Mouse (Mus musculus) heart, adult 2 months (tissue): ENCODE results near the gene Plpp4. TPM values are rescaled to one million over a fixed set of nuclear protein-coding genes. Genes with fewer than 3 reads are reported as not detected.

Experiments used
- DNase-seq, 2 experiments: peaks; one replicate each; pipeline ENCODE4 v3.0.0; 2021
- H3K27ac ChIP-seq: fragments of 200-600 bp; 2 replicates; pipeline ENCODE4 v1.8.1; 2022
- H3K27me3 ChIP-seq: fragments of 200-500 bp; 2 replicates; pipeline ENCODE4 v1.6.1; 2012; ENCODE audit warnings: mild to moderate bottlenecking, low read length, inconsistent platforms, mixed read lengths; ENCODE audit not compliant: control insufficient read depth, insufficient read depth
- H3K36me3 ChIP-seq: fragments of 200-500 bp; 2 replicates; pipeline ENCODE4 v1.6.1; 2012; ENCODE audit warnings: low read length, inconsistent platforms; ENCODE audit not compliant: control insufficient read depth, insufficient read depth
- H3K4me1 ChIP-seq: fragments of 200-500 bp; 2 replicates; pipeline ENCODE4 v1.6.1; 2011; ENCODE audit warnings: low read length; ENCODE audit not compliant: control insufficient read depth, insufficient read depth
- H3K4me3 ChIP-seq: fragments of 200-600 bp; 2 replicates; pipeline ENCODE4 v1.8.1; 2022
- H3K79me2 ChIP-seq: fragments of 200-500 bp; replicated peaks from 2 replicates; pipeline ENCODE4 v1.6.1; 2012; ENCODE audit warnings: mild to moderate bottlenecking, inconsistent platforms, low read length, moderate library complexity, mixed read lengths; ENCODE audit not compliant: control insufficient read depth, insufficient read depth
- H3K9ac ChIP-seq: fragments of 200-500 bp; 2 replicates; pipeline ENCODE4 v1.6.1; 2012; ENCODE audit warnings: low read depth, mild to moderate bottlenecking, control low read depth, inconsistent platforms, low read length, mixed read lengths
- CTCF ChIP-seq: fragments of 200-600 bp; IDR thresholded peaks from 2 replicates; pipeline ENCODE4 v1.8.1; 2022; ENCODE audit warnings: antibody characterized with exemption, mild to moderate bottlenecking, moderate library complexity
- EP300 ChIP-seq: fragments of 200-500 bp; IDR thresholded peaks from 2 replicates; pipeline ENCODE4 v1.6.1; 2011; ENCODE audit warnings: low read depth, low read length, control low read depth; ENCODE audit not compliant: insufficient read depth
- POLR2A ChIP-seq: fragments of 200-500 bp; IDR thresholded peaks from 2 replicates; pipeline ENCODE4 v1.6.1; 2011; ENCODE audit warnings: mild to moderate bottlenecking, low read depth, low read length, control low read depth; ENCODE audit not compliant: insufficient read depth
- WGBS: fragments of 180-500 bp; shearing (Covaris S2); methylation state at CpG from one replicate; pipeline ENCODE4 v1.1.7; 2018; 5-methylcytosine and 5-hydroxymethylcytosine counted together
- intact Hi-C: fragments of 180-260 bp; cut with DNase I; formaldehyde crosslinking; loops from one replicate; pipeline ENCODE4 v1.15.1; 2025
- polyA plus RNA-seq: library from polyadenylated mRNA; depleted of rRNA; stranded (reverse); fragments of >200 nt; gene quantifications from 2 replicates; pipeline ENCODE4 v1.2.3, GENCODE M21; 2012
- total RNA-seq, 2 experiments: library from RNA; stranded (reverse); gene quantifications; 2 replicates each; pipeline ENCODE4 v1.2.3; 2021

Plpp4 gene
- total and polyA plus RNA-seq, 3 experiments = not detected

- no peak for DNase-seq
- Histone ChIP-seq H3K36me3 (no peaks in the 10 kb centered on the region), H3K79me2 (no peaks in the 10 kb centered on the region), H3K4me1 (no peaks in the 10 kb centered on the region), H3K27me3 (no peaks in the 10 kb centered on the region), H3K4me3 (no peak overlapping the region), H3K27ac (no peak overlapping the region), H3K9ac (no peak overlapping the region)
- 73% methylated on average over 2 of the region's 2 CpGs for WGBS
- TF ChIP-seq CTCF (no peak), POLR2A (no peak), EP300 (no peak)
- intact Hi-C loops = no loop called here
Measured at GRCm38 (mm10) chr7:129355561-129355960, 98.7 kb downstream of the Plpp4 start.

- TF ChIP-seq CTCF (no peak), EP300 (no peak), POLR2A (no peak)
- no peaks in the 10 kb centered on the region for H3K27me3 ChIP-seq
Measured at GRCm38 (mm10) chr7:129375306-129375705, 118.5 kb downstream of the Plpp4 start.

GRCm38 (mm10) chr7:129385149-129385548, 128.3 kb downstream of the Plpp4 start:
- DNase-seq = no peak
- WGBS = 37% methylated on average over 3 of the region's 3 CpGs
- Histone ChIP-seq H3K27me3 (no peaks in the 10 kb centered on the region), H3K9ac (no peak overlapping the region), H3K4me1 (no peaks in the 10 kb centered on the region), H3K79me2 (no peaks in the 10 kb centered on the region), H3K4me3 (no peak overlapping the region), H3K36me3 (no peaks in the 10 kb centered on the region), H3K27ac (no peak overlapping the region)
- intact Hi-C loops = no loop called here
- TF ChIP-seq POLR2A (no peak), EP300 (no peak), CTCF (no peak)

More at GRCm38 (mm10) chr7:129375306-129375705, 118.5 kb downstream of the Plpp4 start:
- 85% methylated on average over 1 of the region's 1 CpGs for WGBS
- Histone ChIP-seq H3K4me1 (no peaks in the 10 kb centered on the region), H3K9ac (no peak overlapping the region), H3K79me2 (no peaks in the 10 kb centered on the region), H3K4me3 (no peak overlapping the region), H3K36me3 (no peaks in the 10 kb centered on the region), H3K27ac (no peak overlapping the region)
- DNase-seq = no peak
- intact Hi-C loops = no loop called here

- Histone ChIP-seq H3K4me3 (no peak overlapping the region), H3K27me3 (no peaks in the 10 kb centered on the region), H3K79me2 (no peaks in the 10 kb centered on the region), H3K27ac (no peak overlapping the region), H3K36me3 (no peaks in the 10 kb centered on the region), H3K9ac (no peak overlapping the region), H3K4me1 (no peaks in the 10 kb centered on the region)
- intact Hi-C loops = no loop called here
- no peak for DNase-seq
- TF ChIP-seq POLR2A = no peak
- TF ChIP-seq EP300 = no peak
- no peak for TF ChIP-seq CTCF
- WGBS = 67% methylated on average over 11 of the region's 11 CpGs
Measured at GRCm38 (mm10) chr7:129392835-129393489, 136.1 kb downstream of the Plpp4 start.

DNA sequence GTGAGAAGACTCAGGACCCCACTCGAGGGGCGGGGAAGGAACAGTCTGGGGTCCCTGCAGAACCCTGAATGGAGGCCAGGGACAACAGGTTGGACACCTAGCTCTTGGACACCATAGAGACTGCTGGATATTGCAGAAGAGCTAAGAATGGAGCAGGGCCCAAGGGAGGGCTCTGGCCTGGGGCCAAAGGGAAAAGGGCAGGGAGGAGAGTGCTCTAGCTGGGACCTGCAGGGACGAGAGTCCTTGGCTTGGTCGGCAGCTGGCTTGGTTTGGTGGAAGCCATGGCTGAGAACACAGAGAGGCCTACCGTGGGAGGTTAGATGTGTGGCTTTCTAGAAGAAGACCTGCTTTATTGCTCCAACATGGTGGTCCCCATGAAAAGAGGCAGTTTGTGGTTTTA, 139.7 kb downstream of the Plpp4 start:
- Histone ChIP-seq H3K36me3 (no peaks in the 10 kb centered on the region), H3K27ac (no peak overlapping the region), H3K27me3 (no peaks in the 10 kb centered on the region), H3K4me1 (no peaks in the 10 kb centered on the region), H3K79me2 (no peaks in the 10 kb centered on the region), H3K4me3 (no peak overlapping the region), H3K9ac (no peak overlapping the region)
- no peak for DNase-seq
- TF ChIP-seq POLR2A (no peak), EP300 (no peak)
- WGBS = 64% methylated on average over 5 of the region's 5 CpGs
- intact Hi-C loops = no loop called here

DNA sequence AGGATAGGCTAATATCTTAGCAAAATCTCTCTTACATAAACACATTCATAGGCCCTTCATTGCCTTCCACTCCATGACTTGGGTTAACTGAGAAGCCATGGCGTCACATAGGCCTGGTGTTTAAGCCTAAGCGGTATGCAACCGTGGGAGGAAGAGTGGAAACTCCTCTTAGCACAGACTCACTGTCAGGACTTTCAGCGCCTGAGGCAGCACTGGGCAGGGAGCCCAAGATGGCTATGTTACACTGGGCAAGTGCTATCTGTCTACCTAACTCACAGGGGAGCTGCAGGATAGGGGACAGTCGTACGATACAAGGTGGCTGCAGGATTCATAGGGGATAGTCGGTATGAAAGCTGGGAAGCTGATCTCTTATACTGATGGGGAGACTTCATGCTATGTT, 142.2 kb downstream of the Plpp4 start:
- Histone ChIP-seq H3K36me3 (no peaks in the 10 kb centered on the region), H3K4me1 (no peaks in the 10 kb centered on the region), H3K9ac (no peak overlapping the region), H3K4me3 (no peak overlapping the region), H3K79me2 (no peaks in the 10 kb centered on the region), H3K27ac (no peak overlapping the region), H3K27me3 (no peaks in the 10 kb centered on the region)
- intact Hi-C loops = no loop called here
- DNase-seq = no peak
- no peak for TF ChIP-seq EP300
- TF ChIP-seq POLR2A = no peak
- no peak for TF ChIP-seq CTCF
- 65% methylated on average over 7 of the region's 7 CpGs for WGBS
